Mouse (Mus musculus) heart, adult 2 months (tissue): ENCODE measurements around the gene Ttll11.

ENCODE experiments used
- CTCF ChIP-seq: fragments of 200-600 bp; IDR thresholded peaks from 2 replicates; pipeline ENCODE4 v1.8.1; 2022; ENCODE audit warnings: antibody characterized with exemption, mild to moderate bottlenecking, moderate library complexity
- POLR2A ChIP-seq: fragments of 200-500 bp; IDR thresholded peaks from 2 replicates; pipeline ENCODE4 v1.6.1; 2011; ENCODE audit warnings: mild to moderate bottlenecking, low read depth, low read length, control low read depth; ENCODE audit not compliant: insufficient read depth

DNA sequence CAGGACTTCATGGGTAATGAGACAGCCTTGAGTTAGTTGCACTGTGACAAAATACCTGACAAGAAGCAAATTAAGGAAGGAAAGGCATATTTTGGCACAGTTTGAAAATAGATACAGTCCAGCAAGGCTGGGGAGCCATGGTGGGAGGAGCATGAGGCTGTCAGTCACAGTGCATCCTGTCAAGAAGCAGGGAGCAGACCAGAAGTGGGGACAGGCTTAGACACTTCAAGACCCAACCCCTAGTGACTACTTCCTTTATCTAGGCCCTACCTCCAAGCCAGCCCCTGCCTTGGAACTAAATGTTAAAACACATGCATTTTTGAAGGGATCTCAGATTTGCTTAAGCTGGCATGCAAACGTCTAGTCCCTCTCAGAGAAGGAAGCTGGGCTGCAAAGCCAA is 20.7 kb upstream of the Ttll11 start:
- TF ChIP-seq CTCF: no peak
- no peak for TF ChIP-seq POLR2A
